Mouse (Mus musculus): Measurements from ENCODE around the gene Rnf168. TPM values are rescaled to one million over a fixed set of nuclear protein-coding genes. Genes with fewer than 3 reads are reported as not detected.
"Not testable (repeated sequence)": the region's sequence is repeated elsewhere in the genome, so short reads cannot be mapped to it uniquely, and the experiment has no call there.

Rnf168 gene
- polyA plus RNA-seq (2014; fragmentation: Nextera tagmentation; extraction: Ambion mirVana) = 21.0 and 23.0 TPM in 2 replicates

DNA sequence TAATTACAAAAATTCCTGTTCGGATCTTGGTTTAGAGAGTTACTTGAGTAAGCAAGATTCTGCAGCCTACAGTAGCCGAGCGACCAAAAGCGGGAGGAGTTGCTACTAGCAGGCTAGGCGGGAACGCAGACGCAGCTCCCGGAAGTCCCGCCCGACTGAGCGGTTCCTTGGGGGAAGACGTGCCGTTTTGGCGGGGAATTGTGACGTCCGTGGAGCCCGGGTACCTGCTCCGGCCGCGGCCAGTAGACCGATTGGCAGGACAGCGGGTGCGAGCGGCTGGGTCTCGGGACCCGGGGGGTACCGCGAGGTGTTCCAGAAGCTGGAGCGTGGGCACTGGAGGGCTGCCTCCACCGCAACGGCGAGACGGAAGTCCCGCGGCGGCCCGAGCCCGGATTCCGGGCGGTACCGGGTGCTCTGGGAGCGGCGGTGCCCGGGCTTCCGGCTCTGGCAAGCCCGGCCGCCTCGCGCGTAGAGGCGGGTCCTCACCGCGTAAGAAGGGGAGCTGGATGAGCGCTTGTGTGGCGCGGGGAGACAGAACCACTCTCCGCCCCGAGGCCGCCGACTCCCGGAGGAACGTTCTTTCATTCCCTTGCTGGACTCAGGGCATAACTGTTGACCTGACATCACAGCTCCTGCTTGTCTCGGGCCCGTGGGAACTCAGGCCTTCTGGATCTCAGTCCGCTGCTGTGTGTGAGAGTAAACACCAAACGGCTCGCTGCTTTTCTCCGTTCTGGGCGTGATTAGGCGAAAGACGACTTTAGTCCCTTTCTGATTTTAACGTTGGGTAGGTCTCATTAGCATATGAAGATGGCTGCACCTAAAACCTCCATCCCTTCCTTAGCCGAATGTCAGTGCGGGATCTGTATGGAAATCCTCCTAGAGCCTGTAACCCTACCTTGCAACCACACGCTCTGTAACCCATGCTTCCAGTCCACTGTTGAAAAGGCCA, at the start of gene Rnf168:
Gene Rnf168 (plus strand): TSS at position 152 of the 949 bp plus-strand sequence.
- 0 out of 2 replicates have a peak, but pooled peaks cover 3% of the 10 kb centered on the region for H3K36me3 ChIP-seq (ENCODE audit: control insufficient read depth, insufficient read depth, low read length)
- peak within 1 kb of the TSS; percentile 94 for H3K27ac ChIP-seq (ENCODE audit: low read depth, low read length)
- WGBS = under 1% methylated on average over 66 of the region's 75 CpGs
- peak within 1 kb of the TSS; percentile 50 for H3K4me2 ChIP-seq (ENCODE audit: low read length)
- peak within 1 kb of the TSS; percentile 87 for H3K9ac ChIP-seq (ENCODE audit: low read length)
- H3K9me3 ChIP-seq (replicated peaks; ENCODE audit: control insufficient read depth, low read length) = no peaks in the 10 kb centered on the region
- ATAC-seq = peak; percentile 96
- peak; percentile 95 for DNase-seq (ENCODE audit: low spot score)
- H3K4me3 ChIP-seq (ENCODE audit: low read depth, low read length) = peak within 1 kb of the TSS; percentile 84
- peaks cover 12% of the 10 kb centered on the region for H3K4me1 ChIP-seq (ENCODE audit: control insufficient read depth, insufficient read depth, low read length)
- no peaks in the 10 kb centered on the region for H3K27me3 ChIP-seq (replicated peaks; ENCODE audit: control insufficient read depth, insufficient read depth, low read length)

DNA sequence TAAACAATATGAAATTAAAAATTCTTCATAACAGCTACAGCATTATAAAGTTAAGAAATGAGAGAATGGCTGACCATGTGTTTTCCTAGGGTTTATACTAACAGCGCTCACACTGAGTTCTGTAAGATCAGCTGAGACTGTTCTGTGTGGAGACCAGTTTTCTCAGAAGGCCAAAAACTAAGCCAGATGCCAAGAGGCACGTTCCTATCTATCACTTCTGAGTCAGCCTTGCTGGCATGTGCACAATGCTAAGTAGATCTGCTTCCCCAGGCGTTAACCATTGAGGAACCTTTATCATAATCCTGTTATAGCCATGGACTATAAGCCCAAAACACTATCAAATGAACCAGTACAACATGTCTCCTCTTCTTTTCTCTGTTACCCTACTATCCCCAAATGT, 45.2 kb upstream of the Rnf168 start:
- not testable (repeated sequence) for ATAC-seq; H3K27me3 ChIP-seq (replicated peaks; ENCODE audit: control insufficient read depth, insufficient read depth, low read length); DNase-seq (ENCODE audit: low spot score); H3K4me1 ChIP-seq (ENCODE audit: control insufficient read depth, insufficient read depth, low read length); H3K9ac ChIP-seq (ENCODE audit: low read length); H3K4me3 ChIP-seq (ENCODE audit: low read depth, low read length); H3K27ac ChIP-seq (ENCODE audit: low read depth, low read length); H3K9me3 ChIP-seq (replicated peaks; ENCODE audit: control insufficient read depth, low read length); H3K4me2 ChIP-seq (ENCODE audit: low read length)
- WGBS = 91% methylated on average over 3 of the region's 3 CpGs
- peaks cover 41% of the 10 kb centered on the region for H3K36me3 ChIP-seq (ENCODE audit: control insufficient read depth, insufficient read depth, low read length)

DNA sequence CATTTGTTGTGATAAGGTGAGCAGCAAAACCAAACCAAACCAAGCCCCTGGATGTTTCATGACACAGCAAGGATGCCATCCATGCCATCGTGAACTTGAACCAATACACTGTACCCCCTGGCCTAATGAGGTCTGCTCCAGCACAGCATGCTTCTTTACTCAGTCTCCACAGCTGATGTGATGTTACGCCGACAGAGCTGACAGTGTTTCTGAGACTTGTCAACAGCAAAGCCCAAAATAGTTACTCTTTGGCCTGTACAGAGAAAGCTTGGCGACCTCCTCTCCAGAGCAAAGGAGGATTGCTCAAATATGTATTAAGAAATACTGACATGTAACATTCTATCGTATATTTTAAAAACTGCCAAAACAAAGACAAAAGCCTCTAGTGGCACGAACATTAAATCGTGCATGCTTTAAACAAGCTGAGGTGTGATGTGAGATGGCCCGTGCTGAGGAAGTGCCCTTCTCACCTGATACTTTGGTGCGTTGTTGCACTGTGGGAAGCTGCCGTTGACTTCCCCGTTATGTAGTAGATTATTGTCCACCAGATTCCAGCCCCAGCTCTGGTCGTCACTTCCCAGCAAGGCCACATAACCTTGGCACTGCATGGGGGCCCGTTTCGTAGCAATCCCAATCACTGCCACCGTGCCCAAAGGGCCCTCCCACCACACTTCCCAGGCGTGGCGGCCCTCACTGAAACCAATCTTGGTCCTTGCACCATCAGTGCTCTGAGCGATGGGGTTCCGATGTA, 39.2 kb upstream of the Rnf168 start:
- Histone ChIP-seq H3K9ac (ENCODE audit: low read length) (no peak overlapping the region), H3K4me3 (ENCODE audit: low read depth, low read length) (no peak overlapping the region), H3K36me3 (ENCODE audit: control insufficient read depth, insufficient read depth, low read length) (peaks cover 42% of the 10 kb centered on the region), H3K4me1 (ENCODE audit: control insufficient read depth, insufficient read depth, low read length) (no peaks in the 10 kb centered on the region), H3K4me2 (ENCODE audit: low read length) (no peak overlapping the region), H3K27ac (ENCODE audit: low read depth, low read length) (no peak overlapping the region), H3K9me3 (replicated peaks; ENCODE audit: control insufficient read depth, low read length) (no peaks in the 10 kb centered on the region), H3K27me3 (replicated peaks; ENCODE audit: control insufficient read depth, insufficient read depth, low read length) (no peaks in the 10 kb centered on the region)
- DNase-seq (ENCODE audit: low spot score) (no peak), ATAC-seq (no peak)
- WGBS = 92% methylated on average over 19 of the region's 19 CpGs

DNA sequence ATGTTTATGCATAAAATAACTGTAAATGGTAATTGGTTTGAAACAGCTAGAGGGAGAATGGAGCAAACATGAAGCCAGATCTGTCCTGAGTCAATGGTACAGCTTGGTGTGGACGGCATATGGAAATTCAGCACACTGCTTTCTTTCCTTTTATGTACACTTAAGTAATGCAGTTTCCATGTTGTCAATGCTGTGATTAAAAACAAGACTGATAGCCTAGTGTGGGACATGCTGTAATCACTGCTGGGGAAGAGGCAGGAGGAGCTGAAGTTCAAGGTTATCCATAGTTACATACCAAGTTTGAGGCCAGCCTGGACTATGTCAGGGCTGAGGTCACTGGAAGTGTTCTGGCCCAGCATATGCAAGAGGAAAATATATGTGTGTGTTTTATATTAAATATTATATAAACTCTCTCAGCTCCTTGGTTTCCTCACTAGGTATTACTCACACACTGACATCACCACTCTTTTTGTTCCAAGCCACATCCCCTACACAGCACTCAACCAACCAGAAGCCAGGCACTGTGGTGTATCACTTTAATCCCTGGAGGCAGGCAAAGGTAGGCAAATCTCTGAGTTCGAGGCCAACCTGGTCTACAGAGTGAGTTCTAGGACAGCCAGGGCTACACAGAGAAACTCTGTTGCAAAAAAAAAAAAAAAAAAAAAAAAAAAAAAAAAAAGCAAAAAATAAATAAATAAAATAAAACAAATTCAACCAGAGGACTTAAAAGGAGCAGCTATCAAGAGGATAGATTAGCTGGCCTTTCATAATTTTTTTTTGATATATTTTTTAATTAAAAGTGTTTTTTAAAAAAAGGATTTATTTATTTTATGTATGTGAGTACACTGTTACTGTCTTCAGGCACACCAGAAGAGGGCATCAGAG, 37.6 kb upstream of the Rnf168 start:
- Histone ChIP-seq H3K36me3 (ENCODE audit: control insufficient read depth, insufficient read depth, low read length) (peaks cover 27% of the 10 kb centered on the region), H3K27me3 (replicated peaks; ENCODE audit: control insufficient read depth, insufficient read depth, low read length) (no peaks in the 10 kb centered on the region), H3K4me1 (ENCODE audit: control insufficient read depth, insufficient read depth, low read length) (no peaks in the 10 kb centered on the region), H3K9me3 (replicated peaks; ENCODE audit: control insufficient read depth, low read length) (no peaks in the 10 kb centered on the region), H3K4me3 (ENCODE audit: low read depth, low read length) (no peak overlapping the region), H3K9ac (ENCODE audit: low read length) (no peak overlapping the region), H3K4me2 (ENCODE audit: low read length) (no peak overlapping the region), H3K27ac (ENCODE audit: low read depth, low read length) (no peak overlapping the region)
- 92% methylated on average over 2 of the region's 2 CpGs for WGBS
- no peak for ATAC-seq
- no peak for DNase-seq (ENCODE audit: low spot score)

DNA sequence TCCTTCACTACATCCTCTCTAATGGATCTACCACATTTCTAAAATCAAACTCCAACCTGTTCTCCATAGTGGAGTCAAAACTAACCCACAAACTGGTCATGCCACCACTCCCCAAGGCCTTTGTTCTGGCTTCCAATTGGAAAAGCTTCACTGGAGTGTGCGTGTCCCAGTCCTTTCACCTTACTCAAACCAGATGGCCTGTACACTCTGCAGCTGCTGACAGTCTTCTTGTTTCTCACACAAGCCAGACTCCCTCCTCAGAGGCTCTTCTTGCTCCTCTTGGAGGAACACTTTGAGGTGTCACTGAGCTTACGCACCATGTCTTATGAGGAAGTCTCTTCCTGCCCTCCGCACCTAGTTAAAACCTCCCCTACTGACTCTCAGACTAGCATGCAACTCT, 33.4 kb upstream of the Rnf168 start:
- Histone ChIP-seq H3K4me2 (ENCODE audit: low read length) (no peak overlapping the region), H3K9me3 (replicated peaks; ENCODE audit: control insufficient read depth, low read length) (no peaks in the 10 kb centered on the region), H3K27me3 (replicated peaks; ENCODE audit: control insufficient read depth, insufficient read depth, low read length) (no peaks in the 10 kb centered on the region), H3K27ac (ENCODE audit: low read depth, low read length) (no peak overlapping the region), H3K4me3 (ENCODE audit: low read depth, low read length) (no peak overlapping the region), H3K4me1 (ENCODE audit: control insufficient read depth, insufficient read depth, low read length) (peaks cover 12% of the 10 kb centered on the region), H3K9ac (ENCODE audit: low read length) (no peak overlapping the region), H3K36me3 (ENCODE audit: control insufficient read depth, insufficient read depth, low read length) (no peaks in the 10 kb centered on the region)
- 90% methylated on average over 3 of the region's 3 CpGs for WGBS
- no peak for DNase-seq (ENCODE audit: low spot score)
- no peak for ATAC-seq

DNA sequence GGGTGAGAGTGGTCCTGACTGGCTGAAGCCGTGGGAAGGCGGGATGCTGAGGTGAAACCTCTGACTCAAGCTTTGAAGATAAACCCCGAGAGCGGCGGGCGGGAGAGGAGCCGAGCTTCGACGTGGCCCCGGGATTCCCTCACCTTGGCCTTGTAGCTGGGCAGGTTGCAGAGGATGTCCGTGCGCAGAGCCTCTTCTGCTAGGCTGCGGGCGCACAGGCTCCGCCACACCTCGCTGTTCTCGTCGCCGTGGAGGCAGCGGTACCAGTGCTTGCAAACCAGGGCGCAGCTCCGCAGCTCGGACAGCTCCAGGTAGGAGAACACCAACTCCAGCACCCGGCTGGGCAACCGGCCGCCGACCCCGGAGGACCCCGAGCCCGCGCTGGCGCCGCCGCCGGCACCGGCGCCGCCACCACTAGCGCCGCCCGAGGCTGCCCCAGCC, 30.9 kb upstream of the Rnf168 start:
- H3K4me2 ChIP-seq (ENCODE audit: low read length) = peak overlapping the region; percentile 81
- ATAC-seq (no peak), DNase-seq (ENCODE audit: low spot score) (peak; percentile 39)
- H3K9ac ChIP-seq (ENCODE audit: low read length) = peak overlapping the region; percentile 92
- 0% methylated on average over 33 of the region's 41 CpGs for WGBS
- H3K4me3 ChIP-seq (ENCODE audit: low read depth, low read length) = peak overlapping the region; percentile 84
- no peaks in the 10 kb centered on the region for H3K27me3 ChIP-seq (replicated peaks; ENCODE audit: control insufficient read depth, insufficient read depth, low read length)
- H3K4me1 ChIP-seq (ENCODE audit: control insufficient read depth, insufficient read depth, low read length) = peaks cover 12% of the 10 kb centered on the region
- peak overlapping the region; percentile 95 for H3K27ac ChIP-seq (ENCODE audit: low read depth, low read length)
- H3K9me3 ChIP-seq (replicated peaks; ENCODE audit: control insufficient read depth, low read length) = no peaks in the 10 kb centered on the region
- no peaks in the 10 kb centered on the region for H3K36me3 ChIP-seq (ENCODE audit: control insufficient read depth, insufficient read depth, low read length)

DNA sequence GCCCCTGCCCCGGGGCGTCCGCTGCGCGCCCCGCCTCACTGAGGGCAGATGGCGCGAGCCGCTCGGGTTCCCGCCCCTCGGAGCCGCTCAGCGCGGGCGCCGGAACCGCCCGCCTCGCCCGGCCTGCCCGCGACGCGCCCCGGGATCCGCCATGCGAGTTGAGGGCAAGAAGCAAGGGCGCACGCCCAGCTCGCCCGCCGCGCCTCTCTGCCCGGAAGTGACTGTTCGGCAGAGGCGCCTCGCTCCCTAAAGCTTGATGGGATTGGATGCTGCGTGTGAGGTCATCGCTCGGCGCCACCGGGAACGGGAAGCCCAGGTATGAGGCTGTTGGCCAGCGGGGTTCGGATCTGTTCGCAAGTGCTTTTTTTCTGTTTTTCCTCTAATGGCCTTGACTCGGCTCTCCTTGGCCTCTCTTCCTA, 30.3 kb upstream of the Rnf168 start, which contains the start of the genes Fbxo45 and Wdr53:
Gene Fbxo45 (minus strand): TSS at position 207 of the 419 bp plus-strand sequence.
Gene Wdr53 (plus strand): TSS at position 276 of the 419 bp plus-strand sequence.
- WGBS = 0% methylated on average over 33 of the region's 48 CpGs

DNA sequence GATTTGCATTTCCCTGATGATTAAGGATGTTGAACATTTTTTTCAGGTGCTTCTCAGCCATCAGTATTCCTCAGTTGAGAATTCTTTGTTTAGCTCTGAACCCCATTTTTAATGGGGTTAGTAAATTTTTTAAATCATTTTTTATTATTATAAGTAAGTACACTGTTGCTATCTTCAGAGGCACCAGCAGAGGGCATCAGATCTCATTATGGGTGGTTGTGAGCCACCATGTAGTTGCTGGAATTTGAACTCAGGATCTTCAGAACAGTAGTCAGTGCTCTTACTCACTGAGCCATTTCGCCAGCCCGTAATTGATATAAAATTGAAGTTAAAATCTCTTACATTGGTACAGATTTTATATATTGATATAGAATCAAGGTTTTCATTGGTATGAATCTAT, 13.0 kb upstream of the Rnf168 start:
- not testable (repeated sequence) for ATAC-seq; H3K4me1 ChIP-seq (ENCODE audit: control insufficient read depth, insufficient read depth, low read length); H3K9ac ChIP-seq (ENCODE audit: low read length); H3K4me2 ChIP-seq (ENCODE audit: low read length); H3K27ac ChIP-seq (ENCODE audit: low read depth, low read length); H3K9me3 ChIP-seq (replicated peaks; ENCODE audit: control insufficient read depth, low read length); H3K36me3 ChIP-seq (ENCODE audit: control insufficient read depth, insufficient read depth, low read length); H3K4me3 ChIP-seq (ENCODE audit: low read depth, low read length); H3K27me3 ChIP-seq (replicated peaks; ENCODE audit: control insufficient read depth, insufficient read depth, low read length)
- peak; percentile 11 for DNase-seq (ENCODE audit: low spot score)
- WGBS = 90% methylated on average over 2 of the region's 2 CpGs

More for the DNA sequence above, 30.3 kb upstream of the Rnf168 start, which contains the start of the genes Fbxo45 and Wdr53:
- Histone ChIP-seq H3K9me3 (replicated peaks; ENCODE audit: control insufficient read depth, low read length) (no peaks in the 10 kb centered on the region), H3K4me3 (ENCODE audit: low read depth, low read length) (peak within 1 kb of the TSS; percentile 84), H3K27me3 (replicated peaks; ENCODE audit: control insufficient read depth, insufficient read depth, low read length) (no peaks in the 10 kb centered on the region), H3K4me1 (ENCODE audit: control insufficient read depth, insufficient read depth, low read length) (peaks cover 12% of the 10 kb centered on the region), H3K4me2 (ENCODE audit: low read length) (peak within 1 kb of the TSS; percentile 81), H3K9ac (ENCODE audit: low read length) (peak within 1 kb of the TSS; percentile 92), H3K27ac (ENCODE audit: low read depth, low read length) (peak within 1 kb of the TSS; percentile 95), H3K36me3 (ENCODE audit: control insufficient read depth, insufficient read depth, low read length) (peaks cover under 1% of the 10 kb centered on the region)
- ATAC-seq (peak; percentile 99), DNase-seq (ENCODE audit: low spot score) (peak; percentile 98)

Data from forebrain, embryonic 14.5 days (tissue).